Mouse (Mus musculus) bone marrow macrophage, adult 2 months (primary cell): ENCODE data around the gene S100pbp.

Experiments
- CTCF ChIP-seq: IDR thresholded peaks from 2 replicates; pipeline ENCODE4 v1.5.1; 2012; ENCODE audit warnings: low read depth, mild to moderate bottlenecking, low read length, moderate library complexity
- POLR2A ChIP-seq: IDR thresholded peaks from 2 replicates; pipeline ENCODE4 v1.6.1; 2012; ENCODE audit warnings: mild to moderate bottlenecking, low read depth, low read length, borderline replicate concordance

DNA sequence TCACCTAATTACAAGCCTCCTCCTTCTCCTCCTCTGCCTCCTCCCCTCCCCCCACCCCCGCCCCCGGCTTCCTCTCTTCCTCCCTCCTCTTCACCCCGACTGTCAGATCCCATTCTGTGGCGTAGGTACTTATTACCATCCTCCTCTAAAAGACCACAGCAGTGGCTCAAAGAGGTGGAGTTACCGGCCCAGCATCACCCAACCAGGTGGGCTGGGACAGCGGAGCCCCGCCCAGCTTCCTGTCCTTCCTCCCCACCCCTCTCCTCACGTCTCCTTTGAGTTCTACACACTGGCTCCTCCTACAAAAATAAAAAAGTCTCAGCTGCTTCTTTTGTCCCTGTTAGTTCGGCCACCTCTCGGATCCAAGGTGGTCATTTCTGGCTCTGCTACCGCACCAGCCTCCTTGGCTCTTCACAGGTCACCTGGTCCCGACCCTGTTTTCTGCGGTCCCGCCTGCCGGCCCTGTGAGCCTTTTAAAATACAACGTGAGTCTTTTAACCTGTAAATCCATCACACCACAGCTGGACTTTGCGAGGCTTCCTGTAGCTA lies 58.7 kb downstream of the S100pbp start:
- TF ChIP-seq CTCF = no peak
- TF ChIP-seq POLR2A = no peak
